Mouse (Mus musculus) layer of hippocampus, adult 11-12 months (tissue): ENCODE results near the gene Fam71a.

Experiments
- DNase-seq: peaks from one replicate; pipeline ENCODE4 v3.0.0; 2022; ENCODE audit warnings: low spot score

Fam71a gene

DNA sequence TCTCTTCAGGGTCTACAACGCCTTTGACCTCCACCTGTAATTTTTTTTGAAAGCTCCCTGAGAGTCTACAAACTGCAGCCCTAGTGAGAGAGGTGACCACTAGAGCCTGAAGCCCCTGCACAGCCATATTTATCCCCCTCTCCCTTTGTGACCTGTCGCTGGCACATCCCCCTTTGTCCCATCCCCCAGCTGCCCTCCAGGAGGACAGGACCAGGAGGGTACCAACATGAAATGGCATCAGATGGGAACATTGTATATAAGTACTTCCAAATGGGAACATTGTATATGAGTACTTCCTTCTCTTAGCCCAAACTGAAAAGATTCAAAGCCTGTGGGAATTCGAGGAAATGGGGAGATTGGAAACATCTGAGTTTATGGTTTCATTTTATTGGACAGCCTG is at the start of gene Fam71a:
Gene Fam71a, minus strand, starts transcription at position 101 of the 400 bp plus-strand sequence.
- no peak for DNase-seq

DNA sequence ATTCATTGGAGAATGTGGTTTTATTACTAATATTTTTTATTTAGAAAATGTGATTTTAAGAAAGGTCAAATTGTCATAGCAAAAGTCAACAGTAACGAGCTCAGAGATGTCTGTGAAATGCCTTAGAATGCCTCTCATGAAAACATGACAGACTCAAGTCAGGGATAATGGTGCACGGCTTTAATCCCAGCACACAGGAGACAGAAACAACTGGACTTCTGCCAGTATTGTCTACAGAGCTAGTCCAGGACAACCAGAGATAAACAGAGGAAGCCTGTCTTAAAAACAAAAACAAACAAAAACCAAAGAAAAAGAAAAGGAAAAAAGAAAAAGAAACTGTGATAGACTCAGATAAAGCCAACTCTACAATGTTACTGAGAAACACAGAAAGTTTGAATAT is 46.5 kb upstream of the Fam71a start:
- no peak for DNase-seq

DNA sequence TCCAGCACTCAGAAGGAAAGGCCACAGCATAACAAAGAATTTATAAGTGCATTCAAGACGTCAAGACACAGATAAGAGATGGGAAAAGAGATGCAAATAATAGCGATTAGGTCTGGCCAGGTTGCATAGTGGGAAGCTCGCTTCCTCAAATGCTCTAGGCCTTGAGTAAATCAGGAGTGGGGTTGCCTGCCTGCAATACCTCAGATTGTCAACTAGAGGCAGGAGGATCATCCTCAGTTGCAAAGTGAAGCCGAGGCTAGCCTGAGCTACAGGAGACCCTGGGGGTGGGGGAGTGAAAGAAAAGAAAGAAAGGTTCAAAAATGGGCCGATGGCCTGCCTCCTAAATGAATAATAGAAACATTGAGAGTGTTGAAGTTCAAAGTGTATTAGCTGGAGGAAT is 41.2 kb upstream of the Fam71a start:
- DNase-seq: no peak

DNA sequence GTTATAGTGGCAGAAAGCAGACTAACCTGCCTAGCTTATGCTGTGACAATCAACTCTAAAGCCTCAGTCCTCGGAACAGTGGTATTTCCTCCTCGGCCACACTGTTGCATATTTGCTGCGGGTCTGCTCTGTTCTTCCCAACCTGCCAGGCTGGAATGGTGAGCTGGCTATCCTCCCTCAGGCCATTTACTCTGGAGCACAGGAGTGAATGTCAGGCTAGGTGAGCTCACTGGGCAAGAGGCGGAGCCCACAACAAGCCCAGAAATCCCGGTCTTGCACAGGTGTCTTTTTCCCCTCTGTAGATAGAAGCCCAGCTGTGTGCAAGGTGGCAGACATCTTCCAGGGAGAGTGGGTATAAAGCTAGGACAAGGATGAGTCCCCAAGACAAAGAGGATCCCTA is 40.3 kb upstream of the Fam71a start:
- no peak for DNase-seq

DNA sequence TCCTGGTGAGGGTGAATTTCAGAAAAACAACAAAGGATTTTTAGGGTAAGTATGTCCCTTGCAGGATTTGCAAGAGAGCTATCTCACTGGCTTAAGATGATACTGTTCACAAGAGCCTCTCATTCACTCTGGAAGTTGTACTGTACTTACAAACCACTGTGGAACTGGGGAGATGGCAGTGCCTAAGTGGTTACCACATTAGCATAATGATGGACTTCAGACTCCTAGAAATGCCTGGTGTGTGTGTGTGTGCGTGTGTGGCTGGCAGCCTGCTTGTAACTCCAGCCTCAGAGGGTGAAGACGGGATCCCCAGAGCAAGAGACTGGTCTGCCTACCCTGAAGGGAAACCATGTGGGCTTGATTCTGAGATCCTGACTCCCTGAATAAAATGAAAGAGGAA is 38.9 kb upstream of the Fam71a start:
- DNase-seq: no peak

DNA sequence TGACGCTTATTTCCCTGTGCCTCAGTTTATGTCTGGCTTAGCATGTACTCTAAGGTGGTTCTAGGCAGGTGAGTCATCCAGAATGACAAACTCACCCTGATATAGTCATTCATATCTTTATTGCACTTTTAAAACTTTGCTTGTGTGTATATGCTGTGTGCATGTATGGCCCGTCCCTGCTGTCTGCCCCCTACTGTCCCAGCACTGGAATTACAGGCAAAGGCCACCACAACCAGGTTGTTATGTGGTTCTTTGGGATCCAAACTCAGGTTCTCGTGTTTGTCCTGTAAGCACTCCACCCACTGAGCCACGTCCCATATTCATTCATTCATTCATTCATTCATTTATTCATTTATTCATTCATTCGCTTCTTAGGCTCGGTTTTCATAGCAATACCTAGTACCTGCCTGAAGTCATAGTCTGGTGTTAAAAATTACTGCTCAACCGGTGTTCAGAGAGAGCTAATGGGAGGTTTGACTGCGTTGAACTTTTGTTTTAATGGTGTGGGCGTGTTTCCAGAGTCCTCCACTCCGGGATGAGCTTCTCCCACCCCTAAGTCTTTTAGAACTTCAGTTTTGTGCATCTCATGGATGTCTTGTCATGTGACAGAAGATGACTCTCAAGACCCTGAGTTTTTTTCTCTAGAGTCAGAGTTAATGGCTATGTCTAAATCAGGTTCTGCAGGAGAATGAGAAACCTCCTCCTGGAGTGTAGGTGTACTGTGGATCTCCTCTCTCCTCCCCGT is 37.8 kb upstream of the Fam71a start:
- DNase-seq: no peak

DNA sequence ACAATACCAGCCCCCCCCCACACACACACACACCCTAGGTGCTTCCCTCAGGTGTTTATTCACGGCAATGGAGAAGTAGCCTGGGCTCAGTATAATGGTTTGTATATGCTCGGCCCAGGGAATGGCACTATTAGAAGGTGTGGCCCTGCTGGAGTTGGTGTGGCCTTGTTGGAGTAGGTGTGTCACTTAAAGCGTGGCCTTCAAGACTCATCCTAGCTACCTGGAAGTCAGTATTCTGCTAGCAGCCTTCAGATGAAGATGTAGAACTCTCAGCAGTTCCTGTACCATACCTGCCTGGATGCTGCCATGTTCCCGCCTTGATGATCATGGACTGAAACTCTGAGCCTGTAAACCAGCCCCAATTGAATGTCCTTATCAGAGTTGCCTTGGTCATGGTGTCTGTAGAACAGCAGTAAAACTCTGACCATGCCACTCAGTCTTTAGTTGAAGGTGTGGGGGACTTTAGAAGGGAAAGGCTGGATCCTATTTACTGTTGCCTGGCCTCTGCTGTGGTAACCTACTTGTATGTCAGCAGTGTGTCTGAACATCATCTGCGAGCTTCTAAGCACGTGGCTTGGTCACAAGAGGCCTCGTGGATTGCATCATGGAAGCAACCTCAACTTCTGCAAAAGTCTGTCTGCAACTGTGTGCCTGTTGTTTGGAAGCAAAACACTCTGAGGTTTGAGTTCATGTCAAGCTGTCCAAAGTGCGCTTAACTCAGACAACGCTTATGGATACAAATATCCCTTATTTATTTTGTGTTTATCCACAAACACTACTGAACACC is 36.4 kb upstream of the Fam71a start:
- peak; percentile 51 for DNase-seq

DNA sequence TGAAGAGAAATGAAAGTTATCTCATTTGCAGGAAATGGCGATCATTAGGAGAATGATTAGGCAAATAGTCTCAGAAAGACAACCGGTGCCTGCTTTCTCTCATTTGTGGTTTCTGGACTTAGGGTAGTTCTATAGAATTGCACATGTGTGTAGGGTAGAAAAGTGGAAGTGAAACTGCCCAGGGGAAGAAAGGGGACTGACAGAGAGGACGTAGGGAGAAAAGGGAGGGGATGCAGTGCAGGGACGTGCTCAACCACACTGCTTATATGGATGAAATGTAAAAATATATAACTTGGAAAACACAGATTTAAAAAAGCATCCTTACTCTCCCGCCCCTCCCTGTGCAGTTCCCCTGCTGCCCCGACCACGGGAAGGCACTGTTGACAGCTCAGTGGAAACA is 33.3 kb upstream of the Fam71a start:
- no peak for DNase-seq

DNA sequence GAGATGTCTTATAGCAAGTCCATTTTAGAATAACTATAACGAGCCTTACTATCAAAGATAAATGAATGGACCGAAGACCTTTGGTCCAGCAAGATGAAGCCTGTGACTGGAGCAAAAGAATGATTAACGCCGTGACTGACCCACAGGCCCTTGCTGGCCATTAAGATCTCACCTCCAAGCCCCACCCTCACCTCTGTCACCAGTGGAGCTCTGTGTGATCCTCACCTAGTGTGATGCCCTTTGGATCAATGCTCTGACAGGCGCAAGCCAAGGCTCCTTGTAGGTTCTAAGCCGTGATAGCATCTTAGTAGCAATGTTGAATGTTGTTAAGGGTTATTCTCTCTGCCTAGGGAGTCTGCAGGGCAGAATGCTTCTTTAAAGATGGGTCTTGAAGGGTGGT is 31.4 kb upstream of the Fam71a start:
- DNase-seq: no peak

DNA sequence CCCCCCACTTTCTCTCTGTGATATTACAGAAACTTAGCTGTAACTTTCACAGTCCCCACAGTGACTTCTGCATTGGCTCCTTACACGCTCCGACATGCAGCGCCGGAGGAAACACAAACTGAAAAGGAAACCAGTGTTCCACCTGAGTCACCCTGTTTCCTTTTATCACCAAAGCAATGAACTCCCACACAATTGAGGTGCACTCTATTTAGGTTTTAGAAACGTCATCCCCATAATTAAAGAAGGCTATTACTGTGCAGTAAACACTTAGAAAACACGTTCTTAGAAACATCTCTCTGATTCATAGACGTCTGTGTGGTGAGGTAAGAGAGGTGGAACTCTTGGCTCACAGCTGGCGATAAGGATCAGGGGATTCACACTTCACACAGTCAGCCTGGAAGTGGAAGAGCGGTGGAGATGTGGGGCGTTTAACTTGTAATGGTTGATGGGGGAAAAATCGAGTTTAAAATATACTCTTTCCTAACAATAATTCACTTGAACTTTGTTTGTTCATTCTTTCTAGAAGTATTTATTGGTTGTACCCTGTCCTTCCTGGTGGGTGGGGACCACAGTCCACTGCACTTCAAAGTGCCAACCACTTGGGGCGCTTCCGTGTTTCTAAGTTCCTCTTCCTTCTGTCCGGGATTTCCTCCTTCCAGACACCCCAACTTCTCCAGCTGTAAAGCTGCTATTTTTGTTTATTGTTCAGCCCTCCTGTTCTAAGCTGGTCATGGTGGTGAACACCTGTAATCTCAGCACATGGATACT is 29.2 kb upstream of the Fam71a start:
- peak; percentile 38 for DNase-seq

DNA sequence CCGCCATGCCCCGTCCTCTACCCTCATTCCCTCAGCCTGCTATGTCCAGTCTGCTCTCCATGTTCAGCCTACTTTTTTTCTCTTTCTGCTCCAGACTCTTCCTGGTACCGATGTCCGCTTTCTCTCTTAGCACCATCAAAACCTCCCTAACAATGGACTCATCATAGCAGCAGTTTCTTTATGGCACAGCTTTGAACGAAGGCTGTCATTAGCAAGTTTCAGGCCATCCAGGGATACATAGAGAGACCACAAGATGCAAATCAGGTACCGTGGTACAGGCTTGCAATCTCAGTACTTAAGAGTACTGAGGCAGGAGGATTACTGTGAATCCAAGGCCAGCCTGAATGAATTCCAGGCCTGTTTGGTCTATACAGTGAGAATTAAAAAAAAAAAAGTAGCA is 28.1 kb upstream of the Fam71a start:
- no peak for DNase-seq

DNA sequence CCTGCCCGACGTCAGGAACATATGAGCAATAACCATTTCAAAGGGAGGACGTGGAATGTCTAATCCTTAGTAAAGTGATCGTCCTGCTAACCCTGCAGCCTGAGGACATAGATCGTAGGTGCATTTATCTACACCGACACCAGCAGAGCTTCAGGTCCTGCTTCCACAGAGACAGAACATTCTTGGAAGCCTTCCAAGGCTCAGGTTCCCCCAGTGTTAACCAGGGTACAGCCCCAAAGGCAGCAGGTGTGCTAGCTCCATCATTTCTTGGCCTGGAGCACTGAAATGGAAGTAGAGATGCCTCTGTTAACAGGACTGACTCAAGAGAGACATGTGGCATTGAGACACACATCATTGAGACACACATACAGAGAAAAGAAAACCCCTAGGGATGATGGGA is 27.6 kb upstream of the Fam71a start:
- DNase-seq: no peak

DNA sequence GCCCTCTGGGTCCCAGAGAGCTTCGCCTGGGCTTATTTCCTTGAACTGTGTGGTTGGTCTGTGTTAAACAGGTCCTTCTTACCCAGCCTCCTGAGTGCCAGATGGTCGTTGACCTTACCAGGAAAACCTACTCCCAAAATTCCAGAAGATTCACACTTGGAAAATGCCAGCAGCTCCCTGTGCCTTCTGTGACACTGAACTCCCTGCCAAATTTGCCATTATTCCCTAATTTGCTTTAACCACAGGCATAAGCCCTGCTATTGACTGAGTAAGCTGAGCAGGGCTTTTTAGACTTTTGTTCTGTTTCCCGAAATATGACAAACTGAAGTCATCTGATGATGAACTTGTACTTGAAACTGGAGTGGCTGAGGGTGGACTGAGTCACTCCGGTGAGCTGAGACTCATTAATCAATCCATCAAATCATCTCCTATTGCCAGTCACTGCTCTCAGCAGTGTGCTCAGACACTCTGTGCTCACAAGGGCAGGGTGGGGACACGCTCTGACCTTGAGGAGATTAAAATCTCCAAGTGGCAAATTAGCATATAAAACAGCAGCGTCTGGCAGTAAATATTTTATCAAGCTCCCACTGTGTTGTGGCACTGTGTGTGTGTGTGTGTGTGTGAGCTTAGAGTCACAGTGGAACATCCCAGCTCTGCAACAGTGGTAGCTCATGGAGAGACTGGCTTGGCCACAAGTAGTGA is 25.2 kb upstream of the Fam71a start:
- no peak for DNase-seq

DNA sequence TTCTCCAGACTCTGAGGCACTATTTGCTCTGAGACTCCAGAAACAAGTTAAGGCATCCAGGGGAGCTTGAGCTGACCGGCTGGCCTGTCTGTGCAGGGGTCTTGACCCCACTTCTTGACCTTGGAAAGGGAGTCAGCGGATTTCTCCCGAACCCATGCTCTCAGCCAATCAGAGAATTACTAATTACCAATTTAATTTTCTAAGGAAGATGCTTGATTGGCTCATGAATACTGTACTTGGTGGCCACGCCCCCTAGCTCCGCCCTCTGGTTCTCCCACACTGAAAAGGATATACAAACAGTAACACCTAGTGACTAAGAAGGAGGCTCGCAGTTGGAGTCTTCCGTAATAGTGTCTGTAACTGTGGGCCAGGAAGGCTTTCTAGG is 21.8 kb upstream of the Fam71a start:
- no peak for DNase-seq

DNA sequence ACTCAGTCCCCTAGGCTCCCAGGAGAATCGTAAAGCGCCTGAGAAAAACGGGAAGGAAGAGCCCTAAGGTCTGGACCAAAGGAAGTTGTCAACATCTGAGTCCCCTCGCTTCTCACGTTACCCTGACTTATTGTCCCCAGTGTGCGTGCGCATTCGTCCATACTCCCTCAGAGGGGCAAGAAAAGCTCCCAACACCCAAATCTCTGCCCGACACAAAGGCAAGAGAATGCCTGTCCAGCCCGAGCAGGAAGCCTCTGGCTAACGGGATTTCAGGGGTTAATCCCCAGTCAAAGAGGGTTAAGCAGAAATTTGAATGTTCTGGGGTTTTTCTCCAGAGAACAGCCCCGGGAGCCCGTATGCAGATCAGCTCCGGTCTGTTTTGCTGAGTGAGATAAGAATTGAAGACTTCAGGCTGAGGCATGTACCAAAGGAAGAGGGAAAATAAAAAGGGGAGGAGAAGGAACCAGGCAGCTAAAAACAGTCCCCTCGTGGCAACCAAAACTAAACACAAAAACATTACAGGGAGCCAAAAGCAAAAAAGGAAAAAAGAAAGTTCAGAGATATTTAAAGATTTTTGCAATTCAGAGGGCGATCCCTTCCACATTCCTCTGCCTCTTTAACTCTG is 21.3 kb upstream of the Fam71a start:
- no peak for DNase-seq

DNA sequence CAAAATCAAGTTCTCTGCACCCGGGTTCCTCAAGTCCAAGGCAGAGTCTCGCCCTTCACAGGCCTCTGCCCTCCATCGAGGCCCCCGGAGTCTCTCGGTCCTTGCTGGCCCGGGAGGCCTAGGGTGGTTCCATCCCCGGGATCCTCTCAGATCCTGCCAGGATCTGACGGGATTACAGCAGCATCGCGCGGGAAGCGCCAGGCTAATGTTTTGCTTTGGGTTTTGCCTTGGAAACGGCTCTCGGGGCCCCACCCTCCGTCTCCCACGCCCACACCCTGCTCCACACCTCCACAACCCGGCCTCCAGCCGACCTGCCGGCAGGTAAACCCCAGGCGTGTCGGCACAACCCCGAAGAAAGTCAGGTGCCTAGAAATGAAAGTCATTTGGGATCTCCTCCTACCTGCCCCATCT is 20.2 kb upstream of the Fam71a start:
- no peak for DNase-seq

DNA sequence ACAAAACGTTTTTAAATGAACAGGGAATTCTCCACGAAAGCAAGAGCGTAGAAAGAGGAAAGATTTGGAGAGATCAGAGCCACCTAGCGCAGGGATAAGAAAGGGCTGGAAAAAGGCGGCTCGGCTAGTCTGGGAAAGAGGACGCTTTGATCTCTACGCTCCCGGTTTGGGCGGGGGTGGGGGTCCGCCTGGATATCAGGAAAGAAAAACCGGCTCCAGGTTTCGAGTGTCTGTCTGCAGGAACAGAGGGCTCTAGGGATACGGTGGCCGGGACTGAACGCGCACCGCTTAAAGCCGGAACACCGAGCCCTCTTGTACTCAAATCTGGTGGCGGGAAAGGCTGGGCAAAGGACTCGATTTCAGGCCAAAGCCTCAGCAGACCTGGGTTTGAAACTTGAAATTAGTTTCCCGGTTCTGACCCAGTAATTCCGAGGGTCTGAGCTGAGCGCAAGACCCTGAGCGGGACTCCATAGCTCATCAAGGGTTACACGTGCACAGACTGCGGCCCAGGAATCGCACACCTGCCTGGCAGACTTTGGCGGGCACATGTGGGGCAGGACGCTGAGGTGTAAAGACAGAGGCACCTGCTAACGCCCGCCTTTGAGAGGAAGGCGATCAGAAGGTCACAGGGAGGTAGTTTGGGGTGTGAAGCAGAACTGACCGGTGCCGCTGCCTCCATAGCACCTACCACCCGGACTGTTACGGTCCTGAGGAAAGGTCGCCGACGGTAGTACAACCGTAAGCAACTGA is 19.6 kb upstream of the Fam71a start:
- no peak for DNase-seq

DNA sequence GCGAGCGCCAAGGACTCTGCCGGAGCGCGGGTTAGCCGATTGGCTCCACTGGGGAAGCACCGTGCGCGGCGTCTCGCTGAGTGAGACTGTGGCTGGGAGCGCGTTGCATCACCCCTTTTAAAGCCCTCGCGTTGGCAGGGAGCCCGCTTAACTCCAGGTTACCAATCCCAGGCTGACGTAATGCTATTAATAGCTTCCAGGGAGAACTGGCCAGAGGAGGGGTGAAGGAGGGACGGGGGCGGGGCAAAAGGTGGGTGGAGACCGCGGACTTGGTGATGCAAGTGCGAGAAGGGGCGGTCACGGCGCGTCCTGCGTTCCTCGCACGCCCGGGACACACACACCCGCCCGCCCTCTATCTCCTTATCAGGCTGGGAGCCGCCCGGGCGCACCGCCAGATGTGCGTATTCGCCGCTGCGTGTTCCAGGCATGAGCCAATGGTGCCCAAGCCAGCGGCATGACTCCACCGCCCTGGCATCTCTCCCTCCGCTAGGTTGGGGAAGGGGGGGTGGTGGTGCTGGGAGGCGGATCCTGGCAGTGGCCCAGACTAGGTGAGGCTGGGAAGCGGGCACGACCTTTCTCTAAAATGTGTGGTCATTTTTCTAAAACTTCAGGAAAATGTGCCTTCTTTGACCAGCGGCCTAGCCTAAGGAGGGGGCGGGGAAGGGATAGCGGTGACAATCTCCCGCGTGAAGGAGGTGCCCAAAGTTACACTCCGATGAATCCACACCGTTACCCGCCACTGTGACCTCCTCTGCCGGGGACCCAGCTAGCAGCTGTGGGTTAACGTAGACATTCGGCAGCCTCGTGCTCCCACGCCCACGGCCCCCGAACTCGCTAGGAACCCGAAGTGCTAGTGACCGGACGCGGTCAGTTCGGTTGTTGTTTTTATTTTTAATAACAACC is 18.8 kb upstream of the Fam71a start:
- peak; percentile 90 for DNase-seq

DNA sequence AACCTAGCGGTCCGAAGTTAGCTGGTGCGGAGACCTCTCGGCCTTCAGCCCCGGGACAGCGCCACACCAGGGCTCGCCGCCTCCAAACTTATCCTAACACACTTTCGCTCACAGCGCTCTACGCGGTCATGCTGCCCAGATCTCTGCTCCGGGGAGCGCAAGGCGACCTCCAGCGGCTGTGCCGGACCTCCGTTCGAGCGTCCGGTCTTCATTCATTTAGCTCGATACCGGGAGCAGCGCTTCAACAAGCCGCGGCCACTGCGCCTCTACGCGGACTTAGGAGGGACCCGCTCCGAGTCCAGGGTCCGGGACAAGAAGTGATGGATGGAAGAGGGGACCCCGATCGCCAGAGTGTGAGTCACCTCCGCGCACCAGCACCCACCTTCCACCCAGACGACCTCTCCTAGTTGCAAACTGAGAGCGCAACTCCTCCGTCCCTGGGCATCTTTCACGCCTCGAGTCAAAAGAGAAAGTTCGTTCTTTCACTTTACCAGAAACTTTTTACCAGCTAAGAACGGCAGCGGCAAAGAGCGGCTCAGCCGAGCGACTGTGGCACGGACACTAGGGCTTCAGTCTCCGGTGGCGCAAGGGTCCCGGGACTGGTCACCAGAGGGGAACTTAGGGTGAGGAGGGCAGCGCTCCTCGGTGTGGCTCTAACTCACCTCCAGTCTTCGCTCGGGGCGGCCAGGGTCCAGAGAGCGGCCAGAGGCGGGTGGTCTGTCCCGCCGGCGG is 18.0 kb upstream of the Fam71a start:
- peak; percentile 30 for DNase-seq
